Mouse (Mus musculus) heart, adult 2 months (tissue): ENCODE results near the gene Aldh1a3. TPM values are rescaled to one million over a fixed set of nuclear protein-coding genes. Genes with fewer than 3 reads are reported as not detected.

ENCODE experiments used
- DNase-seq, 2 experiments: peaks; one replicate each; pipeline ENCODE4 v3.0.0; 2021
- H3K27ac ChIP-seq: fragments of 200-600 bp; 2 replicates; pipeline ENCODE4 v1.8.1; 2022
- H3K27me3 ChIP-seq: fragments of 200-500 bp; 2 replicates; pipeline ENCODE4 v1.6.1; 2012; ENCODE audit warnings: mild to moderate bottlenecking, low read length, inconsistent platforms, mixed read lengths; ENCODE audit not compliant: control insufficient read depth, insufficient read depth
- H3K36me3 ChIP-seq: fragments of 200-500 bp; 2 replicates; pipeline ENCODE4 v1.6.1; 2012; ENCODE audit warnings: low read length, inconsistent platforms; ENCODE audit not compliant: control insufficient read depth, insufficient read depth
- H3K4me1 ChIP-seq: fragments of 200-500 bp; 2 replicates; pipeline ENCODE4 v1.6.1; 2011; ENCODE audit warnings: low read length; ENCODE audit not compliant: control insufficient read depth, insufficient read depth
- H3K4me3 ChIP-seq: fragments of 200-600 bp; 2 replicates; pipeline ENCODE4 v1.8.1; 2022
- H3K79me2 ChIP-seq: fragments of 200-500 bp; replicated peaks from 2 replicates; pipeline ENCODE4 v1.6.1; 2012; ENCODE audit warnings: mild to moderate bottlenecking, inconsistent platforms, low read length, moderate library complexity, mixed read lengths; ENCODE audit not compliant: control insufficient read depth, insufficient read depth
- H3K9ac ChIP-seq: fragments of 200-500 bp; 2 replicates; pipeline ENCODE4 v1.6.1; 2012; ENCODE audit warnings: low read depth, mild to moderate bottlenecking, control low read depth, inconsistent platforms, low read length, mixed read lengths
- CTCF ChIP-seq: fragments of 200-600 bp; IDR thresholded peaks from 2 replicates; pipeline ENCODE4 v1.8.1; 2022; ENCODE audit warnings: antibody characterized with exemption, mild to moderate bottlenecking, moderate library complexity
- EP300 ChIP-seq: fragments of 200-500 bp; IDR thresholded peaks from 2 replicates; pipeline ENCODE4 v1.6.1; 2011; ENCODE audit warnings: low read depth, low read length, control low read depth; ENCODE audit not compliant: insufficient read depth
- POLR2A ChIP-seq: fragments of 200-500 bp; IDR thresholded peaks from 2 replicates; pipeline ENCODE4 v1.6.1; 2011; ENCODE audit warnings: mild to moderate bottlenecking, low read depth, low read length, control low read depth; ENCODE audit not compliant: insufficient read depth
- WGBS: fragments of 180-500 bp; shearing (Covaris S2); methylation state at CpG from one replicate; pipeline ENCODE4 v1.1.7; 2018; 5-methylcytosine and 5-hydroxymethylcytosine counted together
- intact Hi-C: fragments of 180-260 bp; cut with DNase I; formaldehyde crosslinking; loops from one replicate; pipeline ENCODE4 v1.15.1; 2025
- polyA plus RNA-seq: library from polyadenylated mRNA; depleted of rRNA; stranded (reverse); fragments of >200 nt; gene quantifications from 2 replicates; pipeline ENCODE4 v1.2.3, GENCODE M21; 2012
- total RNA-seq, 2 experiments: library from RNA; stranded (reverse); gene quantifications; 2 replicates each; pipeline ENCODE4 v1.2.3; 2021

The Aldh1a3 gene
- total and polyA plus RNA-seq, 3 experiments, result 0.75 to 1.0 (median 0.86) TPM

GRCm38 (mm10) chr7:66405951-66406721 is 21.2 kb downstream of the Aldh1a3 start:
- no peaks in the 10 kb centered on the region for H3K27me3 ChIP-seq
- TF ChIP-seq EP300 (no peak), CTCF (no peak), POLR2A (no peak)
- WGBS, result 36% methylated on average over 13 of the region's 13 CpGs
- H3K9ac ChIP-seq, result no peak overlapping the region
- H3K4me3 ChIP-seq, result no peak overlapping the region
- H3K36me3 ChIP-seq, result no peaks in the 10 kb centered on the region
- H3K4me1 ChIP-seq, result peaks cover 13% of the 10 kb centered on the region
- peak overlapping the region; percentile 31; the same call in 1 of the 2 replicates for H3K27ac ChIP-seq
- peak; percentile 34 to 39 for DNase-seq
- intact Hi-C loops, result no loop called here
- H3K79me2 ChIP-seq, result no peaks in the 10 kb centered on the region

- DNase-seq, result no peak
- Histone ChIP-seq H3K27me3 (no peaks in the 10 kb centered on the region), H3K79me2 (no peaks in the 10 kb centered on the region), H3K27ac (peak overlapping the region; percentile 31; the same call in 1 of the 2 replicates), H3K36me3 (no peaks in the 10 kb centered on the region), H3K9ac (no peak overlapping the region), H3K4me1 (peaks cover 13% of the 10 kb centered on the region), H3K4me3 (no peak overlapping the region)
- intact Hi-C loops, result no loop called here
- 29% methylated on average over 11 of the region's 11 CpGs for WGBS
- TF ChIP-seq POLR2A (no peak), CTCF (no peak), EP300 (no peak)
These were observed 21.8 kb downstream of the Aldh1a3 start for GRCm38 (mm10) chr7:66405541-66405940.

GRCm38 (mm10) chr7:66404802-66405201 is 22.5 kb downstream of the Aldh1a3 start:
- H3K4me1 ChIP-seq, result peaks cover 13% of the 10 kb centered on the region
- WGBS, result 55% methylated on average over 4 of the region's 4 CpGs
- TF ChIP-seq POLR2A (no peak), CTCF (no peak), EP300 (no peak)
- no peaks in the 10 kb centered on the region for H3K79me2 ChIP-seq
- no peak overlapping the region for H3K27ac ChIP-seq
- DNase-seq, result no peak
- no peaks in the 10 kb centered on the region for H3K36me3 ChIP-seq
- no peak overlapping the region for H3K4me3 ChIP-seq
- H3K9ac ChIP-seq, result no peak overlapping the region
- intact Hi-C loops, result no loop called here
- no peaks in the 10 kb centered on the region for H3K27me3 ChIP-seq

- Histone ChIP-seq H3K9ac (no peak overlapping the region), H3K27ac (no peak overlapping the region), H3K79me2 (no peaks in the 10 kb centered on the region), H3K4me1 (peaks cover 13% of the 10 kb centered on the region), H3K36me3 (no peaks in the 10 kb centered on the region), H3K4me3 (no peak overlapping the region), H3K27me3 (no peaks in the 10 kb centered on the region)
- DNase-seq, result no peak
- TF ChIP-seq POLR2A (no peak), EP300 (no peak), CTCF (no peak)
- 47% methylated on average over 10 of the region's 10 CpGs for WGBS
- intact Hi-C loops, result no loop called here
These were observed 23.2 kb downstream of the Aldh1a3 start for GRCm38 (mm10) chr7:66404141-66404540.

GRCm38 (mm10) chr7:66402876-66403275 is 24.4 kb downstream of the Aldh1a3 start:
- Histone ChIP-seq H3K9ac (no peak overlapping the region), H3K4me1 (peaks cover 13% of the 10 kb centered on the region), H3K79me2 (no peaks in the 10 kb centered on the region), H3K4me3 (no peak overlapping the region), H3K27ac (no peak overlapping the region), H3K36me3 (no peaks in the 10 kb centered on the region), H3K27me3 (no peaks in the 10 kb centered on the region)
- intact Hi-C loops, result no loop called here
- no peak for DNase-seq
- TF ChIP-seq POLR2A, result no peak
- WGBS, result 86% methylated on average over 5 of the region's 5 CpGs

DNA sequence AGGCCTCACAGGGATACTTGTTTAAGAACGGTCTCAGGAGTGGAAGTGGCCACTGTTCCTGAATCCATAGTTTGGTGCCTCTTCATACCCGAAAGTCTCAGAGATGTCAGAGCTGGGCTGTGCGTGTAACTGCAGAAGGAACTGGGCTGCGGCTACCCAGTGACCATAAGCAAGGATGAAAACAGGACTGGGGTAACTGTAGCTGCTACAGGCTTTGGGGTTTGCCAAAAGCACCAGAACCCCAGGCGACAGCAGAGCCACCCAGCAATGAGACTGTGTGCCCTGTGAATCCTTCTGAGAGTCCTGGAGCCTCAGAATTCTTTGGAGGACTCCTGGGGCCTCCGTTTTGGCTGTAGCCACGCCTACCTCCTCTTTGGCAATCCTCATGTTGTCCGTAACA is 25.7 kb downstream of the Aldh1a3 start:
- intact Hi-C loops, result no loop called here
- no peak overlapping the region for H3K4me3 ChIP-seq
- no peaks in the 10 kb centered on the region for H3K27me3 ChIP-seq
- H3K27ac ChIP-seq, result no peak overlapping the region
- TF ChIP-seq POLR2A, result no peak
- no peak for TF ChIP-seq EP300
- no peak for TF ChIP-seq CTCF
- no peak for DNase-seq
- 81% methylated on average over 8 of the region's 8 CpGs for WGBS
- no peaks in the 10 kb centered on the region for H3K79me2 ChIP-seq
- H3K36me3 ChIP-seq, result no peaks in the 10 kb centered on the region
- peaks cover 12% of the 10 kb centered on the region for H3K4me1 ChIP-seq
- H3K9ac ChIP-seq, result no peak overlapping the region
